ENCODE assay signal across 8 mouse cellular contexts in the genomic region with DNA sequence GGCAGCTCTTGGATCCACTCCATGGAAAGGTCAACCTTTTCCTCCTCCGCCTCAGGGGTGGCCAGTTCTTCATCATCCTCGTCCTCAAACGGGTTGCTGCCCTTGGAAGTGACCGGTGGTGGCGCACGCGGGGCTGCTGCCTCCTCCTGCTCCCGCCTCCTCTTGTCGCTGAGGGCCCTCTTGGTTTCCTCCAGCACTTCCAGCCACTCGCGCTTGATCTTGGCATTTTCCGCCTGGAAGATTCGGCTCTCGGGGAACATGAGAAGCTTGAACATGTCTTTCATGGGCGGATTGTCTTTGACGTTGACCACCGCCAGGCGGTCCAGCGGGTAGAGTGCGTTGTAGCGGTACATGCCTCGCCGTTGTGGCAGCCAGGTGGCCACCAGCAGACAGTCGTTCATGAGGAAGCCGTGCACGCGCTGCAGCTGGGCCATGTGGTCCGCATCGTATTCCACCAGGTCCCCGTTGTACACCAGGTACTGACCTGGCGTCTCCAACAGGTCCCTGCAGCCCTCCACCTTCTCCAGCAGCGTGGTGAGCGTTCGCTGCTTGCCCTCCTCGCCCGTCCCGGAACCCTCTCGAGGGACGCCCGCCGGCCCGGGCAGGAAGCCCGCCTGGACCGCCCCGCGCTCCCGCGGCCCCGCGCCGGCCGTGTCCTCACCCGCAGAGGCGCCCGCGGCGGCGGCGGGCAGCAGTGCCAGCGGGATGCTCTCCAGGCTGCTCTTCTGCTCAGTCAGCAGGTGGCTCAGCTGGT. TPM values are rescaled to one million over a fixed set of nuclear protein-coding genes. Genes with fewer than 3 reads are reported as not detected.
DNase-seq lines count a peak whose midpoint lies in the region; ATAC-seq and TF ChIP-seq lines count a peak whose summit lies in the region.

No protein-coding gene starts in this region.

- peak; percentile 81 for DNase-seq in brain, embryonic 14.5 days (ENCODE audit: low read depth)
- DNase-seq in heart, embryonic 10.5 days (ENCODE audit: low spot score), result peak; percentile 88
- DNase-seq in liver, embryonic 11.5 days (ENCODE audit: low spot score), result peak; percentile 71
- peak; percentile 63 for DNase-seq in naive thymus-derived CD4-positive, alpha-beta T cell, adult 2 months (ENCODE audit: low read depth)

- H3K79me2 ChIP-seq in C2C12 (ENCODE audit: control insufficient read depth, insufficient read depth), result peaks cover 84% of the 10 kb centered on the region

- H3K27ac ChIP-seq in heart, embryonic 10.5 days, result peak overlapping the region; percentile 89
- peak overlapping the region; percentile 87 for H3K27ac ChIP-seq in kidney, embryonic 15.5 days
- peak overlapping the region; percentile 75 for H3K27ac ChIP-seq in liver, embryonic 11.5 days (ENCODE audit: low read depth, low read length)
- peak overlapping the region; percentile 79 for H3K27ac ChIP-seq in stomach, embryonic 14.5 days (ENCODE audit: low read length)

- under 1% methylated on average over 60 of the region's 60 CpGs for WGBS in heart, embryonic 10.5 days
- WGBS in kidney, embryonic 15.5 days, result under 1% methylated on average over 60 of the region's 60 CpGs
- WGBS in liver, embryonic 11.5 days, result 1% methylated on average over 60 of the region's 60 CpGs
- under 1% methylated on average over 60 of the region's 60 CpGs for WGBS in stomach, embryonic 14.5 days

- no peaks in the 10 kb centered on the region for H3K9me3 ChIP-seq in erythroblast, embryonic 14.5 days (ENCODE audit: control insufficient read depth, low read length)
- H3K9me3 ChIP-seq in heart, embryonic 10.5 days, result no peaks in the 10 kb centered on the region
- no peaks in the 10 kb centered on the region for H3K9me3 ChIP-seq in kidney, embryonic 15.5 days (replicated peaks)
- no peaks in the 10 kb centered on the region for H3K9me3 ChIP-seq in liver, embryonic 11.5 days (ENCODE audit: control insufficient read depth, low read length)
- no peaks in the 10 kb centered on the region for H3K9me3 ChIP-seq in stomach, embryonic 14.5 days (ENCODE audit: control insufficient read depth, low read depth, low read length)

- H3K4me3 ChIP-seq in C2C12 (ENCODE audit: insufficient read depth, poor library complexity, severe bottlenecking), result peak overlapping the region; percentile 91
- H3K4me3 ChIP-seq in erythroblast, embryonic 14.5 days (replicated peaks), result peak overlapping the region; percentile 86
- peak overlapping the region; percentile 98 for H3K4me3 ChIP-seq in heart, embryonic 10.5 days
- peak overlapping the region; percentile 89 for H3K4me3 ChIP-seq in kidney, embryonic 15.5 days (replicated peaks)
- peak overlapping the region; percentile 98 for H3K4me3 ChIP-seq in liver, embryonic 11.5 days (ENCODE audit: low read depth, low read length)
- H3K4me3 ChIP-seq in stomach, embryonic 14.5 days (ENCODE audit: low read depth, low read length), result peak overlapping the region; percentile 90

- peak; percentile 75 for TF ChIP-seq CTCF in C2C12 (IDR thresholded peaks at IDR 0.05; ENCODE audit: control insufficient read depth, insufficient read depth, insufficient read length)
- peak; percentile 59 for TF ChIP-seq CTCF in brain, embryonic 14.5 days (IDR thresholded peaks at IDR 0.05; ENCODE audit: borderline replicate concordance, extremely low read depth, insufficient read depth, insufficient read length)

- no peak for TF ChIP-seq POLR2A in brain, embryonic 14.5 days (IDR thresholded peaks at IDR 0.05; ENCODE audit: borderline replicate concordance, extremely low read depth, insufficient read depth, insufficient read length, poor library complexity, severe bottlenecking)

- peak overlapping the region; percentile 81 for H3K9ac ChIP-seq in kidney, embryonic 15.5 days
- peak overlapping the region; percentile 79 for H3K9ac ChIP-seq in liver, embryonic 11.5 days (ENCODE audit: low read depth, low read length)
- H3K9ac ChIP-seq in stomach, embryonic 14.5 days (replicated peaks; ENCODE audit: low read depth, low read length), result peak overlapping the region; percentile 72

- H3K4me1 ChIP-seq in erythroblast, embryonic 14.5 days (ENCODE audit: control insufficient read depth), result peaks cover 53% of the 10 kb centered on the region
- H3K4me1 ChIP-seq in heart, embryonic 10.5 days, result peaks cover 30% of the 10 kb centered on the region
- peaks cover 34% of the 10 kb centered on the region for H3K4me1 ChIP-seq in kidney, embryonic 15.5 days
- peaks cover 15% of the 10 kb centered on the region for H3K4me1 ChIP-seq in liver, embryonic 11.5 days (replicated peaks; ENCODE audit: control insufficient read depth, insufficient read depth, low read length)
- peaks cover 20% of the 10 kb centered on the region for H3K4me1 ChIP-seq in stomach, embryonic 14.5 days (ENCODE audit: control insufficient read depth, insufficient read depth, low read length)

- H3ac ChIP-seq in C2C12 (ENCODE audit: control insufficient read depth, insufficient read length, low read depth), result peak overlapping the region; percentile 99

- ATAC-seq in kidney, embryonic 15.5 days (replicated peaks; ENCODE audit: low FRiP score), result peak; percentile 63
- peak; percentile 40 for ATAC-seq in liver, embryonic 11.5 days (replicated peaks; ENCODE audit: low FRiP score)
- ATAC-seq in stomach, embryonic 14.5 days (ENCODE audit: insufficient number of reproducible peaks, insufficient read depth, low FRiP score, low read depth), result peak; percentile 54

- peak overlapping the region; percentile 99 for H3K4me2 ChIP-seq in kidney, embryonic 15.5 days
- peak overlapping the region; percentile 96 for H3K4me2 ChIP-seq in liver, embryonic 11.5 days
- H3K4me2 ChIP-seq in stomach, embryonic 14.5 days (replicated peaks; ENCODE audit: low read depth, low read length), result peak overlapping the region; percentile 94

- peaks cover 41% of the 10 kb centered on the region for H3K36me3 ChIP-seq in C2C12 (ENCODE audit: control insufficient read depth, insufficient read depth)
- peaks cover 76% of the 10 kb centered on the region for H3K36me3 ChIP-seq in erythroblast, embryonic 14.5 days (ENCODE audit: control insufficient read depth)
- peaks cover 53% of the 10 kb centered on the region for H3K36me3 ChIP-seq in heart, embryonic 10.5 days
- peaks cover 66% of the 10 kb centered on the region for H3K36me3 ChIP-seq in kidney, embryonic 15.5 days
- H3K36me3 ChIP-seq in liver, embryonic 11.5 days (ENCODE audit: control insufficient read depth, insufficient read depth, low read length), result peaks cover 34% of the 10 kb centered on the region
- peaks cover 35% of the 10 kb centered on the region for H3K36me3 ChIP-seq in stomach, embryonic 14.5 days (ENCODE audit: control insufficient read depth, insufficient read depth, low read length)

- peaks cover 45% of the 10 kb centered on the region for H3K79me3 ChIP-seq in C2C12 (ENCODE audit: low read depth)

- no peaks in the 10 kb centered on the region for H3K27me3 ChIP-seq in C2C12 (ENCODE audit: control insufficient read depth, insufficient read depth, insufficient read length)
- no peaks in the 10 kb centered on the region for H3K27me3 ChIP-seq in erythroblast, embryonic 14.5 days (ENCODE audit: control insufficient read depth)
- no peaks in the 10 kb centered on the region for H3K27me3 ChIP-seq in heart, embryonic 10.5 days (ENCODE audit: insufficient read depth, poor library complexity, severe bottlenecking)
- no peaks in the 10 kb centered on the region for H3K27me3 ChIP-seq in kidney, embryonic 15.5 days
- H3K27me3 ChIP-seq in liver, embryonic 11.5 days (replicated peaks; ENCODE audit: control insufficient read depth, insufficient read depth, low read length), result no peaks in the 10 kb centered on the region
- H3K27me3 ChIP-seq in stomach, embryonic 14.5 days (ENCODE audit: control insufficient read depth, insufficient read depth, low read length), result no peaks in the 10 kb centered on the region

RNA-seq across cellular contexts. Expression of a gene that starts 0.7 kb away (rescaled TPM):
- 10.7 TPM for polyA plus RNA-seq in C2C12 (2012; fragmentation: generic; extraction: Trizol)
- 10.3 and 15.2 TPM in 2 replicates for polyA plus RNA-seq in brain, embryonic 14.5 days (2012; rRNA removed)
- polyA plus RNA-seq in erythroblast, embryonic 14.5 days (2012), result 0.10 and 0.18 TPM in 2 replicates
- 7.8 and 8.0 TPM in 2 replicates for polyA plus RNA-seq in heart, embryonic 10.5 days (2016; fragmentation: Nextera tagmentation; extraction: Ambion mirVana)
- 7.6 and 9.0 TPM in 2 replicates for polyA plus RNA-seq in kidney, embryonic 15.5 days (2015; fragmentation: Nextera tagmentation; extraction: Ambion mirVana)
- 9.1 and 9.7 TPM in 2 replicates for polyA plus RNA-seq in liver, embryonic 11.5 days (2014; fragmentation: Nextera tagmentation; extraction: Ambion mirVana)
- 7.8 and 8.9 TPM in 2 replicates for polyA plus RNA-seq in stomach, embryonic 14.5 days (2014; fragmentation: Nextera tagmentation; extraction: Ambion mirVana)

RNA-seq across cellular contexts. Expression of a gene that starts 0.9 kb away (rescaled TPM):
- 9.1 TPM for polyA plus RNA-seq in C2C12 (2012; fragmentation: generic; extraction: Trizol)
- polyA plus RNA-seq in brain, embryonic 14.5 days (2012; rRNA removed), result 20.0 and 20.3 TPM in 2 replicates
- polyA plus RNA-seq in erythroblast, embryonic 14.5 days (2012), result 0.20 and 0.28 TPM in 2 replicates
- 9.5 and 9.7 TPM in 2 replicates for polyA plus RNA-seq in heart, embryonic 10.5 days (2016; fragmentation: Nextera tagmentation; extraction: Ambion mirVana)
- 9.7 and 10.2 TPM in 2 replicates for polyA plus RNA-seq in kidney, embryonic 15.5 days (2015; fragmentation: Nextera tagmentation; extraction: Ambion mirVana)
- 11.5 and 13.2 TPM in 2 replicates for polyA plus RNA-seq in liver, embryonic 11.5 days (2014; fragmentation: Nextera tagmentation; extraction: Ambion mirVana)
- 6.9 and 9.1 TPM in 2 replicates for polyA plus RNA-seq in stomach, embryonic 14.5 days (2014; fragmentation: Nextera tagmentation; extraction: Ambion mirVana)

RNA-seq across cellular contexts. Expression of a gene that starts 33.9 kb away (rescaled TPM):
- 27.9 TPM for polyA plus RNA-seq in C2C12 (2012; fragmentation: generic; extraction: Trizol)
- 22.6 and 23.7 TPM in 2 replicates for polyA plus RNA-seq in brain, embryonic 14.5 days (2012; rRNA removed)
- 0.82 and 0.93 TPM in 2 replicates for polyA plus RNA-seq in erythroblast, embryonic 14.5 days (2012)
- polyA plus RNA-seq in heart, embryonic 10.5 days (2016; fragmentation: Nextera tagmentation; extraction: Ambion mirVana), result 66.0 and 67.5 TPM in 2 replicates
- 52.7 and 53.3 TPM in 2 replicates for polyA plus RNA-seq in kidney, embryonic 15.5 days (2015; fragmentation: Nextera tagmentation; extraction: Ambion mirVana)
- polyA plus RNA-seq in liver, embryonic 11.5 days (2014; fragmentation: Nextera tagmentation; extraction: Ambion mirVana), result 65.7 and 71.5 TPM in 2 replicates
- polyA plus RNA-seq in stomach, embryonic 14.5 days (2014; fragmentation: Nextera tagmentation; extraction: Ambion mirVana), result 43.7 and 44.0 TPM in 2 replicates

RNA-seq across cellular contexts. Expression of a gene that starts 34.0 kb away (rescaled TPM):
- 59.9 TPM for polyA plus RNA-seq in C2C12 (2012; fragmentation: generic; extraction: Trizol)
- polyA plus RNA-seq in brain, embryonic 14.5 days (2012; rRNA removed), result 81.7 and 84.6 TPM in 2 replicates
- 4.4 and 6.1 TPM in 2 replicates for polyA plus RNA-seq in erythroblast, embryonic 14.5 days (2012)
- polyA plus RNA-seq in heart, embryonic 10.5 days (2016; fragmentation: Nextera tagmentation; extraction: Ambion mirVana), result 132 and 134 TPM in 2 replicates
- 101 and 114 TPM in 2 replicates for polyA plus RNA-seq in kidney, embryonic 15.5 days (2015; fragmentation: Nextera tagmentation; extraction: Ambion mirVana)
- 107 and 109 TPM in 2 replicates for polyA plus RNA-seq in liver, embryonic 11.5 days (2014; fragmentation: Nextera tagmentation; extraction: Ambion mirVana)
- 92.8 and 98.0 TPM in 2 replicates for polyA plus RNA-seq in stomach, embryonic 14.5 days (2014; fragmentation: Nextera tagmentation; extraction: Ambion mirVana)

RNA-seq across cellular contexts. Expression of a gene that starts 52.3 kb away (rescaled TPM):
- 29.7 TPM for polyA plus RNA-seq in C2C12 (2012; fragmentation: generic; extraction: Trizol)
- polyA plus RNA-seq in brain, embryonic 14.5 days (2012; rRNA removed), result 56.9 and 58.9 TPM in 2 replicates
- polyA plus RNA-seq in erythroblast, embryonic 14.5 days (2012), result 0.56 and 0.81 TPM in 2 replicates
- polyA plus RNA-seq in heart, embryonic 10.5 days (2016; fragmentation: Nextera tagmentation; extraction: Ambion mirVana), result 13.2 and 17.0 TPM in 2 replicates
- 10.9 and 11.1 TPM in 2 replicates for polyA plus RNA-seq in kidney, embryonic 15.5 days (2015; fragmentation: Nextera tagmentation; extraction: Ambion mirVana)
- 8.4 and 10.0 TPM in 2 replicates for polyA plus RNA-seq in liver, embryonic 11.5 days (2014; fragmentation: Nextera tagmentation; extraction: Ambion mirVana)
- 20.1 and 21.8 TPM in 2 replicates for polyA plus RNA-seq in stomach, embryonic 14.5 days (2014; fragmentation: Nextera tagmentation; extraction: Ambion mirVana)

Comparison
In these comparisons a context has a peak if more than half of its experiments do, and no peak if none do; other contexts are left out.
1. Peak in every context shown above with its lines: DNase-seq, ATAC-seq, H3K4me3 ChIP-seq and H3K27ac ChIP-seq.
2. RNA of a gene that starts 33.9 kb away (polyA plus RNA-seq): 65.7 to 71.5 TPM in liver, embryonic 11.5 days, 66.0 to 67.5 TPM in heart, embryonic 10.5 days, 52.7 to 53.3 TPM in kidney, embryonic 15.5 days, 43.7 to 44.0 TPM in stomach, embryonic 14.5 days, 27.9 TPM in C2C12 (single experiment) and 22.6 to 23.7 TPM in brain, embryonic 14.5 days; 0.82 to 0.93 TPM in erythroblast, embryonic 14.5 days; every median in the first group is over 10 times any median in the second.